ENCODE assay signal across 9 mouse cellular contexts in genomic region chr5:135868653-135869052, GRCm38 (mm10). TPM values are rescaled to one million over a fixed set of nuclear protein-coding genes. Genes with fewer than 3 reads are reported as not detected.
DNase-seq lines count a peak whose midpoint lies in the region; ATAC-seq and TF ChIP-seq lines count a peak whose summit lies in the region.
"Had no signal": no experiment of that assay in that cellular context is flagged by ENCODE, and none has a peak within 500 bp of the region (broad histone marks: within the 10 kb centered on the region; RNA-seq: fewer than 3 reads in every experiment).

No protein-coding gene starts in this region.

- no peak for DNase-seq in layer of hippocampus, adult 2 months (ENCODE audit: low spot score in 2 of 2)
- DNase-seq in layer of hippocampus, postnatal 14 days (ENCODE audit: low spot score in 2 of 2): no peak
- DNase-seq in forebrain, embryonic 10.5 days (ENCODE audit: extremely low spot score, low spot score): no peak
- no peak for DNase-seq in adrenal gland, postnatal 25 days
- DNase-seq: right cerebral cortex, postnatal 4 days had no signal

- 0 out of 2 replicates have a peak, but pooled peaks cover 3% of the 10 kb centered on the region for H3K9me3 ChIP-seq in forebrain, embryonic 10.5 days
- H3K9me3 ChIP-seq in intestine, embryonic 16.5 days (ENCODE audit: control insufficient read depth, low read length): no peaks in the 10 kb centered on the region
- no peaks in the 10 kb centered on the region for H3K9me3 ChIP-seq in neural tube, embryonic 15.5 days (replicated peaks)

- H3K36me3 ChIP-seq in forebrain, embryonic 10.5 days (replicated peaks): no peaks in the 10 kb centered on the region
- no peaks in the 10 kb centered on the region for H3K36me3 ChIP-seq in intestine, embryonic 16.5 days (ENCODE audit: control insufficient read depth, insufficient read depth, low read length)
- peaks cover 8% of the 10 kb centered on the region; the same call in 1 of the 2 replicates for H3K36me3 ChIP-seq in neural tube, embryonic 15.5 days

- TF ChIP-seq CTCF in layer of hippocampus, adult 2 months (conservative IDR thresholded peaks at IDR 0.05): no peak

- H3K9ac ChIP-seq in intestine, embryonic 16.5 days (ENCODE audit: low read depth, low read length): no peak overlapping the region
- H3K9ac ChIP-seq in neural tube, embryonic 15.5 days (replicated peaks): peak overlapping the region; percentile 60

- under 1% methylated on average over 27 of the region's 27 CpGs for WGBS in forebrain, embryonic 10.5 days
- WGBS in intestine, embryonic 16.5 days: 1% methylated on average over 27 of the region's 27 CpGs
- 4% methylated on average over 26 of the region's 27 CpGs for WGBS in neural tube, embryonic 15.5 days

- H3K4me1 ChIP-seq in forebrain, embryonic 10.5 days: peaks cover 29% of the 10 kb centered on the region
- peaks cover 12% of the 10 kb centered on the region for H3K4me1 ChIP-seq in intestine, embryonic 16.5 days (ENCODE audit: control insufficient read depth, insufficient read depth, low read length)
- peaks cover 11% of the 10 kb centered on the region for H3K4me1 ChIP-seq in neural tube, embryonic 15.5 days

- no peak for ATAC-seq in intestine, embryonic 16.5 days
- ATAC-seq in neural tube, embryonic 15.5 days (ENCODE audit: low FRiP score): peak; percentile 26; the same call in 1 of the 2 replicates
- no peak for ATAC-seq in inflammation-experienced regulatory T-cells, adult 6 months

- H3K4me3 ChIP-seq in layer of hippocampus, adult 2 months: peak overlapping the region; percentile 51
- H3K4me3 ChIP-seq in forebrain, embryonic 10.5 days: peak overlapping the region; percentile 59
- peak overlapping the region; percentile 51 for H3K4me3 ChIP-seq in intestine, embryonic 16.5 days (ENCODE audit: low read length)
- H3K4me3 ChIP-seq in neural tube, embryonic 15.5 days (replicated peaks): peak overlapping the region; percentile 44

- H3K27me3 ChIP-seq in forebrain, embryonic 10.5 days (ENCODE audit: poor library complexity, severe bottlenecking): peaks cover 96% of the 10 kb centered on the region
- H3K27me3 ChIP-seq in intestine, embryonic 16.5 days (replicated peaks; ENCODE audit: control insufficient read depth, insufficient read depth, low read length): peaks cover 37% of the 10 kb centered on the region
- H3K27me3 ChIP-seq in neural tube, embryonic 15.5 days (replicated peaks): peaks cover 8% of the 10 kb centered on the region

- peak overlapping the region; percentile 76; the same call in 1 of the 2 replicates for H3K27ac ChIP-seq in layer of hippocampus, adult 2 months
- H3K27ac ChIP-seq in forebrain, embryonic 10.5 days: 0 out of 2 replicates have a peak overlapping the region, but pooled peaks have one; percentile 51
- H3K27ac ChIP-seq in intestine, embryonic 16.5 days (ENCODE audit: low read length): no peak overlapping the region
- no peak overlapping the region for H3K27ac ChIP-seq in neural tube, embryonic 15.5 days (replicated peaks)

- H3K4me2 ChIP-seq in intestine, embryonic 16.5 days (ENCODE audit: low read depth, low read length): peak overlapping the region; percentile 89
- peak overlapping the region; percentile 73 for H3K4me2 ChIP-seq in neural tube, embryonic 15.5 days

RNA-seq across cellular contexts. Expression of gene Hspb1, which starts 19.1 kb away (rescaled TPM):
- 10 to 100 TPM; 15.4 to 16.8 TPM for total RNA-seq in layer of hippocampus, adult 2 months (2021)
- 10 to 100 TPM in 1 of 2 experiments, 1 to 10 TPM in 1; 7.1 to 10.5 TPM for total RNA-seq in layer of hippocampus, postnatal 14 days (2021)
- 7.2 and 7.6 TPM in 2 replicates for polyA plus RNA-seq in forebrain, embryonic 10.5 days (2016; fragmentation: Nextera tagmentation; extraction: Ambion mirVana)
- polyA plus RNA-seq in intestine, embryonic 16.5 days (2015; fragmentation: Nextera tagmentation; extraction: Ambion mirVana): 112 and 114 TPM in 2 replicates
- polyA plus RNA-seq in neural tube, embryonic 15.5 days (2015; fragmentation: Nextera tagmentation; extraction: Ambion mirVana): 36.4 and 38.1 TPM in 2 replicates
- total RNA-seq in adrenal gland, postnatal 25 days (2021): 80.7 and 133 TPM in 2 replicates
- under 1 TPM in 1 of 3 experiments, not detected in 2; 0.82 TPM for polyA plus RNA-seq in inflammation-experienced regulatory T-cells, adult 6 months (2017; shearing (Covaris generic))
- total RNA-seq: granulocyte monocyte progenitor cell, adult 5-6 weeks had no signal

Comparison
In these comparisons a context has a peak if more than half of its experiments do, and no peak if none do; other contexts are left out.
1. H3K27ac ChIP-seq: peak in layer of hippocampus, adult 2 months (single experiment) and forebrain, embryonic 10.5 days (single experiment); none in intestine, embryonic 16.5 days (single experiment) and neural tube, embryonic 15.5 days (single experiment).
2. Peak in every context shown above with its lines, with median percentiles within 50 percentile points of each other: H3K4me3 ChIP-seq.